Mouse (Mus musculus) intestine, embryonic 14.5 days (tissue): ENCODE measurements around the gene Akr7a5. TPM values are rescaled to one million over a fixed set of nuclear protein-coding genes. Genes with fewer than 3 reads are reported as not detected.
A peak's percentile ranks its signal among the peaks of the same experiment; 100 is the strongest.

Source experiments
- ATAC-seq: fragments of 200-750 bp; cut with Nextera tagmentation; replicated peaks from 2 replicates; pipeline ENCODE4 v1.8.0; 2017; ENCODE audit warnings: low read depth, moderate number of reproducible peaks, moderate TSS enrichment, moderate library complexity; ENCODE audit not compliant: low FRiP score, low TSS enrichment
- DNase-seq: peaks from one replicate; pipeline ENCODE4 v3.0.0-alpha.2; 2018; ENCODE audit warnings: low spot score
- H3K27ac ChIP-seq: fragments of 300-500 bp; sonication (generic); 2 replicates; pipeline ENCODE4 v1.5.1; 2014; ENCODE audit warnings: low read depth, mild to moderate bottlenecking, control low read depth
- H3K27me3 ChIP-seq: fragments of 300-500 bp; sonication (generic); replicated peaks from 2 replicates; pipeline ENCODE4 v1.6.1; 2014; ENCODE audit warnings: low read length, control low read depth; ENCODE audit not compliant: control insufficient read depth, insufficient read depth
- H3K36me3 ChIP-seq: fragments of 300-500 bp; sonication (generic); 2 replicates; pipeline ENCODE4 v1.6.1; 2014; ENCODE audit warnings: low read length, control low read depth; ENCODE audit not compliant: control insufficient read depth, insufficient read depth
- H3K4me1 ChIP-seq: fragments of 300-500 bp; sonication (generic); replicated peaks from 2 replicates; pipeline ENCODE4 v1.6.1; 2014; ENCODE audit warnings: low read length, control low read depth, mixed read lengths; ENCODE audit not compliant: control insufficient read depth, insufficient read depth
- H3K4me2 ChIP-seq: fragments of 300-500 bp; sonication (generic); 2 replicates; pipeline ENCODE4 v1.6.1; 2014; ENCODE audit warnings: low read length
- H3K4me3 ChIP-seq: fragments of 300-500 bp; sonication (generic); 2 replicates; pipeline ENCODE4 v1.5.1; 2014; ENCODE audit warnings: low read depth, low read length, control low read depth, mixed read lengths
- H3K9ac ChIP-seq: fragments of 300-500 bp; sonication (generic); 2 replicates; pipeline ENCODE4 v1.6.1; 2014; ENCODE audit warnings: mild to moderate bottlenecking, low read length
- H3K9me3 ChIP-seq: fragments of 300-500 bp; sonication (generic); 2 replicates; pipeline ENCODE4 v1.6.1; 2016; ENCODE audit warnings: low read length, control low read depth; ENCODE audit not compliant: control insufficient read depth
- WGBS: fragments of 180-500 bp; shearing (Covaris S2); extraction: QIAGEN DNeasy Blood & Tissue Kit; methylation state at CpG from one replicate; pipeline ENCODE4 v1.1.7; 2014; 5-methylcytosine and 5-hydroxymethylcytosine counted together
- polyA plus RNA-seq: library from polyadenylated mRNA; unstranded; fragments of >200 nt; fragmentation: Nextera tagmentation; extraction: Ambion mirVana; gene quantifications from 2 replicates; pipeline ENCODE4 v1.2.1, GENCODE M21; 2014

Akr7a5 gene
- 133 and 140 TPM in 2 replicates for polyA plus RNA-seq

DNA sequence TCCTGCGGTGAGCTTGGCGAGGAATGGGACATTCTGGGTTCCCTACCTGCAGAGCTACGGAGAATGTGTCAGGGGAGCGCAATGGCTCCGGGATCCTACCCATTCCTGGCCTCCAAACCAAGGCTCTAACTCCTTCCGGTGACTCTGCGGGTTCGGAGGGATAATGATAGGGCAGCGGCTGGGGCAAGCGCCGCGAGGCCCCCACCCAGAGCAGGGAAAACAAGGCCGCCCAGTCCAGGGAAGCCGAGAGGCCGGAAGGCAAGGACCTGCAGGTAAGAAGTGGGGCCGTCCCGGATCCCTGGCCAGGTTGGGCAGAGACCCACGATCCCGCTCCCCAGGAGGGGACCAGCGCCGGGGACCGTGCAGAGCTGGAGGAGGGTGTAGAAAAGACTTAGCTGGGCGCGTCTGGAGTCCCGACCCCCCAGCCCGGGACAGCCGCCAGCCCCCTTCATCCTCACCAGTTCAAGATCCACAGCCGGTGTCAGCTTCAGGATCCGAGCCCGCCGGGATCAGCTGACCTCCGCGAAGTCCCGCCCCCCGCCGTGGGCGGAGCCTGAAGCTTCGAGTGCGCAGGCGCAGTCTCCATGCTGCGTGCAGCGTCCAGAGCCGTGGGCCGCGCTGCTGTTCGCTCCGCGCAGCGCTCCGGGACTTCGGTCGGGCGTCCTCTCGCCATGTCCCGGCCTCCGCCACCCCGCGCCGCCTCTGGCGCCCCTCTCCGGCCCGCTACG lies at the start of gene Akr7a5, which contains the start of gene Pqlc2:
Akr7a5 (plus strand) TSS at position 574 of the 728 bp plus-strand sequence.
Pqlc2 (minus strand) TSS at position 538 of the 728 bp plus-strand sequence.
- Histone ChIP-seq H3K27me3 (no peaks in the 10 kb centered on the region), H3K9me3 (no peaks in the 10 kb centered on the region), H3K4me3 (peak within 1 kb of the TSS; percentile 95), H3K9ac (peak within 1 kb of the TSS; percentile 88), H3K4me1 (peaks cover 15% of the 10 kb centered on the region; the same call in 1 of the 2 replicates), H3K4me2 (peak within 1 kb of the TSS; percentile 93), H3K27ac (peak within 1 kb of the TSS; percentile 78), H3K36me3 (peaks cover 17% of the 10 kb centered on the region)
- under 1% methylated on average over 63 of the region's 63 CpGs for WGBS
- ATAC-seq (peak; percentile 90), DNase-seq (peak; percentile 99)

DNA sequence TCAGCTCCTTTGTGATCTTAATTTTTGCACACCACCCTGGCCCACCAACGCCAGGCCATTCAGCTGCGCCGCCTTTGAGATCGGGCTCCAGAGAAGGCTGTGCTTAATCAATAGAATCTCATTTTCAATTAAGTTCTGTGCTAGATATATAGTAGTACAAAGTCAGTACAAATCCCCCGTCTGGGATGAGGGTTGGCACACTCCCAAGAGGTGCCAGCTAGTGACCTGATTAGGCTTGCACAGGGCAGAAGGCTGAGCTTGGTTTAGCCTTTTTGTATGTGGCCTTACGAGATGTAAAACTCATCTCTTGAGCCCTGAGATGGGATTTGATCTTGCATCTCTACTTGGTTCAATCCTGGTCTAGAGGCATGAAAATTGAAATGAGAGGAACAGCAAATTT lies 47.6 kb upstream of the Akr7a5 start:
- H3K27me3 ChIP-seq = no peaks in the 10 kb centered on the region
- DNase-seq (no peak), ATAC-seq (no peak)
- WGBS = 95% methylated on average over 6 of the region's 6 CpGs
- H3K4me2 ChIP-seq = no peak overlapping the region
- H3K9me3 ChIP-seq = no peaks in the 10 kb centered on the region
- no peak overlapping the region for H3K27ac ChIP-seq
- peaks cover 83% of the 10 kb centered on the region for H3K36me3 ChIP-seq
- H3K4me1 ChIP-seq = 0 out of 2 replicates have a peak, but pooled peaks cover 4% of the 10 kb centered on the region
- no peak overlapping the region for H3K4me3 ChIP-seq
- no peak overlapping the region for H3K9ac ChIP-seq

- Histone ChIP-seq H3K4me3 (no peak overlapping the region), H3K36me3 (peaks cover 79% of the 10 kb centered on the region), H3K9me3 (no peaks in the 10 kb centered on the region), H3K9ac (no peak overlapping the region), H3K4me1 (no peaks in the 10 kb centered on the region), H3K27me3 (no peaks in the 10 kb centered on the region), H3K27ac (no peak overlapping the region), H3K4me2 (no peak overlapping the region)
- DNase-seq = no peak
- ATAC-seq = no peak
- 90% methylated on average over 13 of the region's 13 CpGs for WGBS
Measured at GRCm38 (mm10) chr4:139265783-139266499, 44.6 kb upstream of the Akr7a5 start.

GRCm38 (mm10) chr4:139266500-139266865 lies 44.1 kb upstream of the Akr7a5 start:
- Histone ChIP-seq H3K9ac (no peak overlapping the region), H3K9me3 (no peaks in the 10 kb centered on the region), H3K36me3 (peaks cover 74% of the 10 kb centered on the region), H3K4me1 (no peaks in the 10 kb centered on the region), H3K27me3 (no peaks in the 10 kb centered on the region), H3K4me2 (no peak overlapping the region), H3K27ac (no peak overlapping the region), H3K4me3 (no peak overlapping the region)
- no peak for ATAC-seq
- 79% methylated on average over 7 of the region's 7 CpGs for WGBS
- DNase-seq = no peak

DNA sequence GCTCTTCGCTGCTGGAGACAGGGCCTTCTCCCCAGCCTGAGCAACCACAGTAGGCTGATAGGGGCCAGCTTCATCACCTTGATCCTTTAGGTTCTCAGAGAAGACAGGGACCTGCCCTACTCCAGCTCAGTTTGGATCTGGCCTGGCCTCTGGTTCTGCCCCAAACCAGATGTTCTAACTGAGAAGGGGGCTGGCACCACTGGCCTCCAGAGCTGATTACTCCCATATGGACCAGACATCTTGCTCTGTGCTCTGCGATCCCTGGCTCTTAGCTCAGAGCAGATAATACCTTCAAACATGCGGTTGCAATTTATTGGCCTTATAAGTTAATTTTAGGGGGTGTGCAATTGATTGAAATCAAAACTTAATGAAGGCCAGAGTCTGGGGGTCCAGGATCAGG lies 43.2 kb upstream of the Akr7a5 start:
- Histone ChIP-seq H3K4me2 (no peak overlapping the region), H3K9me3 (no peaks in the 10 kb centered on the region), H3K27me3 (no peaks in the 10 kb centered on the region), H3K36me3 (peaks cover 66% of the 10 kb centered on the region), H3K4me1 (no peaks in the 10 kb centered on the region), H3K9ac (no peak overlapping the region), H3K4me3 (no peak overlapping the region), H3K27ac (no peak overlapping the region)
- no peak for ATAC-seq
- no peak for DNase-seq
- WGBS = 86% methylated on average over 3 of the region's 3 CpGs

- Histone ChIP-seq H3K36me3 (peaks cover 57% of the 10 kb centered on the region), H3K27me3 (no peaks in the 10 kb centered on the region)
- 85% methylated on average over 1 of the region's 1 CpGs for WGBS
Measured at GRCm38 (mm10) chr4:139268242-139268641, 42.3 kb upstream of the Akr7a5 start.

DNA sequence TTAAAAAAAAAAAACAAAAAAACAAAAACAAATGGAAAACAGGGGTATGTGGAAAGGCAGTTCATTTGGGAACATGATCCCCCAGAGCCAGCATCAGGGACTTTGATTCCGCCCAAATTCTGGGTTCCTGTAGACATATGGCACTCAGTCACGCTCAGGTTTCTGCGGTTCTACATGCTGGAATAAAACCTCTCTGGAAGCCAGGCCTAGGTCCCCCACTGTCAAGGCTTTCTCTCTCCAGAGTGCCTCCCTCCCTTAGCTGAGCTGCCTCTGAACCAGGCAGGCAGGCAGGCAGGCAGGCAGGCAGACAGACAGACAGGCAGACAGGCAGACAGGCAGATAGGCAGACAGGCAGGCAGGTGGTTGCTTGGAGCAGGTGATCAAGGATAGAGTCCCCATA lies 40.4 kb upstream of the Akr7a5 start:
- no peak for DNase-seq
- Histone ChIP-seq H3K4me1 (no peaks in the 10 kb centered on the region), H3K4me3 (no peak overlapping the region), H3K27me3 (no peaks in the 10 kb centered on the region), H3K9ac (no peak overlapping the region), H3K4me2 (no peak overlapping the region), H3K27ac (no peak overlapping the region), H3K36me3 (peaks cover 47% of the 10 kb centered on the region), H3K9me3 (no peaks in the 10 kb centered on the region)
- ATAC-seq = no peak
- 97% methylated on average over 3 of the region's 3 CpGs for WGBS

More at GRCm38 (mm10) chr4:139268242-139268641, 42.3 kb upstream of the Akr7a5 start:
- H3K9ac ChIP-seq = no peak overlapping the region
- no peak overlapping the region for H3K4me2 ChIP-seq
- no peak overlapping the region for H3K27ac ChIP-seq
- no peaks in the 10 kb centered on the region for H3K4me1 ChIP-seq
- H3K4me3 ChIP-seq = no peak overlapping the region
- H3K9me3 ChIP-seq = no peaks in the 10 kb centered on the region
- no peak for ATAC-seq
- DNase-seq = no peak

DNA sequence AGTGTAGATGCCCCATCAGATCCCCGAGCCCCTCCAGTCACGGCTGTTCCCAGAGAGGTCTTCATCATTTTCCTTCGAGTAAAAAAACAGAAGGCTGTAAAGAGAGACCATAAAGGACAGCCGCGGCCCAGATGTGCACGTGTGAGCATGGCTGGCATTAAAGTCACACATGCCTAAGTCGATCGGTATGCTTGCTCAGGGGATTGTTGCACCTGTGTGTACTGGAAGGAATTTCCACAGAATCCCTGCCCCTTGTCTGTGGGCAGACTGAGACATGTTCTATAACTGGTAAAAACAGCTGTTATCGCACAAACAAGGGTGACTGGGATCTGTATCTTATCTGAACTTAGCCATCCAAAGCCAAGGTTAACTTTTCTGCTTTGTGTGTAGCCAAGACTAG lies 39.0 kb upstream of the Akr7a5 start:
- H3K36me3 ChIP-seq = peaks cover 48% of the 10 kb centered on the region
- DNase-seq (no peak), ATAC-seq (no peak)
- no peaks in the 10 kb centered on the region for H3K9me3 ChIP-seq
- H3K27me3 ChIP-seq = no peaks in the 10 kb centered on the region
- H3K4me3 ChIP-seq = no peak overlapping the region
- WGBS = 77% methylated on average over 9 of the region's 9 CpGs
- H3K4me1 ChIP-seq = no peaks in the 10 kb centered on the region
- no peak overlapping the region for H3K27ac ChIP-seq
- H3K4me2 ChIP-seq = no peak overlapping the region
- H3K9ac ChIP-seq = no peak overlapping the region
